ENCODE assay signal across 15 mouse cellular contexts in the genomic region with DNA sequence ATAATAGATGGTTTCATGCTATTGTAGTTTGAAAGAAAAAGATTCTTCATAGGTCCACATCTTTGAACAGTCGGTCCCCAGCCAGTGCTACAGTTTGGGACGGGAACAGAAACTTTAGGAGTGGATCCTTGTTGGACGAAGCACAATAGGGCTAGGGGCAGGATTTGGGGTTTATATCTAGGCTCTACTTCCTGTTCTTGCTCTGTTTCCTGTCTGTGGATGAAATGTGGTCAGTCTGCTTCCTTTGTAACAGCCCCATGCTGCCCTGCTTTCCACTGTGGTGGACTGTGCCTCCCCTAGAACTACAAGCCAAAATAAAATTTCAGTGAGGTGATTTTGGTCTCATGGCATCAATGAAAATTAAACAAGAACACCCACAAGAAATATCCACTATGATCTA.
A peak's percentile ranks its signal among the peaks of the same experiment; 100 is the strongest.
DNase-seq lines count a peak whose midpoint lies in the region; ATAC-seq lines count a peak whose summit lies in the region.
"Had no signal": no experiment of that assay in that cellular context is flagged by ENCODE, and none has a peak within 500 bp of the region (broad histone marks: within the 10 kb centered on the region; RNA-seq: fewer than 3 reads in every experiment).

No protein-coding gene starts in this region.

- peak; percentile 3 for DNase-seq in 416B (ENCODE audit: low read depth)
- DNase-seq in cerebellum, adult 18-20 months, result no peak
- no peak for DNase-seq in embryo, embryonic 11 days
- DNase-seq: adrenal gland, adult 8-10 months; adrenal gland, postnatal 14 days; adrenal gland, postnatal 36 days; cerebellum, adult 11-12 months; cerebellum, adult 8-10 months; cerebellum, adult 9-11 months; cerebellum, postnatal 14 days; cerebellum, postnatal 36 days had no signal

- peak; percentile 91 for ATAC-seq in granulocyte monocyte progenitor cell, adult 5-6 weeks (replicated peaks; ENCODE audit: poor library complexity, severe bottlenecking)
- peak; percentile 82 for ATAC-seq in megakaryocyte progenitor cell, adult 5-6 weeks (replicated peaks; ENCODE audit: poor library complexity)
- ATAC-seq: forebrain, embryonic 14.5 days; forebrain, embryonic 16.5 days had no signal
